Mouse (Mus musculus) midbrain, embryonic 14.5 days (tissue): Measurements from ENCODE around the gene Gbe1. TPM values are rescaled to one million over a fixed set of nuclear protein-coding genes. Genes with fewer than 3 reads are reported as not detected.
A peak's percentile ranks its signal among the peaks of the same experiment; 100 is the strongest.

Experiments used
- ATAC-seq: fragments of 200-750 bp; cut with Nextera tagmentation; 2 replicates; pipeline ENCODE4 v1.8.0; 2017; ENCODE audit warnings: moderate number of reproducible peaks, moderate library complexity; ENCODE audit not compliant: low FRiP score, low TSS enrichment
- DNase-seq: peaks from one replicate; pipeline ENCODE4 v3.0.0-alpha.2; 2015
- H3K27ac ChIP-seq: fragments of 300-500 bp; sonication (generic); replicated peaks from 2 replicates; pipeline ENCODE4 v1.5.1; 2014; ENCODE audit warnings: mild to moderate bottlenecking, low read depth, low read length, moderate library complexity
- H3K27me3 ChIP-seq: fragments of 300-500 bp; sonication (generic); 2 replicates; pipeline ENCODE4 v1.6.1; 2014; ENCODE audit warnings: low read length, control low read depth, mixed read lengths; ENCODE audit not compliant: control insufficient read depth, insufficient read depth
- H3K36me3 ChIP-seq: fragments of 300-500 bp; sonication (generic); 2 replicates; pipeline ENCODE4 v1.6.1; 2014; ENCODE audit warnings: low read length, control low read depth; ENCODE audit not compliant: control insufficient read depth, insufficient read depth
- H3K4me1 ChIP-seq: fragments of 300-500 bp; sonication (generic); 2 replicates; pipeline ENCODE4 v1.6.1; 2014; ENCODE audit warnings: mild to moderate bottlenecking, antibody characterized with exemption, low read length, control low read depth; ENCODE audit not compliant: control insufficient read depth, insufficient read depth
- H3K4me2 ChIP-seq: fragments of 300-500 bp; sonication (generic); 2 replicates; pipeline ENCODE4 v1.6.1; 2014; ENCODE audit warnings: mild to moderate bottlenecking, low read length, moderate library complexity
- H3K4me3 ChIP-seq: fragments of 300-500 bp; sonication (generic); replicated peaks from 2 replicates; pipeline ENCODE4 v1.5.1; 2014; ENCODE audit warnings: low read depth, low read length
- H3K9ac ChIP-seq: fragments of 300-500 bp; sonication (generic); replicated peaks from 2 replicates; pipeline ENCODE4 v1.6.1; 2014; ENCODE audit warnings: mild to moderate bottlenecking, low read length, moderate library complexity
- H3K9me3 ChIP-seq: fragments of 300-500 bp; sonication (generic); 2 replicates; pipeline ENCODE4 v1.6.1; 2016; ENCODE audit warnings: low read length, control low read depth, mixed read lengths; ENCODE audit not compliant: control insufficient read depth
- WGBS: fragments of 180-500 bp; shearing (Covaris S2); extraction: QIAGEN DNeasy Blood & Tissue Kit; methylation state at CpG from one replicate; pipeline ENCODE4 v1.1.7; 2014; 5-methylcytosine and 5-hydroxymethylcytosine counted together
- polyA plus RNA-seq: library from polyadenylated mRNA; unstranded; fragments of >200 nt; fragmentation: Nextera tagmentation; extraction: Ambion mirVana; gene quantifications from 2 replicates; pipeline ENCODE4 v1.2.1, GENCODE M21; 2014

The Gbe1 gene
- 11.0 and 17.9 TPM in 2 replicates for polyA plus RNA-seq

DNA sequence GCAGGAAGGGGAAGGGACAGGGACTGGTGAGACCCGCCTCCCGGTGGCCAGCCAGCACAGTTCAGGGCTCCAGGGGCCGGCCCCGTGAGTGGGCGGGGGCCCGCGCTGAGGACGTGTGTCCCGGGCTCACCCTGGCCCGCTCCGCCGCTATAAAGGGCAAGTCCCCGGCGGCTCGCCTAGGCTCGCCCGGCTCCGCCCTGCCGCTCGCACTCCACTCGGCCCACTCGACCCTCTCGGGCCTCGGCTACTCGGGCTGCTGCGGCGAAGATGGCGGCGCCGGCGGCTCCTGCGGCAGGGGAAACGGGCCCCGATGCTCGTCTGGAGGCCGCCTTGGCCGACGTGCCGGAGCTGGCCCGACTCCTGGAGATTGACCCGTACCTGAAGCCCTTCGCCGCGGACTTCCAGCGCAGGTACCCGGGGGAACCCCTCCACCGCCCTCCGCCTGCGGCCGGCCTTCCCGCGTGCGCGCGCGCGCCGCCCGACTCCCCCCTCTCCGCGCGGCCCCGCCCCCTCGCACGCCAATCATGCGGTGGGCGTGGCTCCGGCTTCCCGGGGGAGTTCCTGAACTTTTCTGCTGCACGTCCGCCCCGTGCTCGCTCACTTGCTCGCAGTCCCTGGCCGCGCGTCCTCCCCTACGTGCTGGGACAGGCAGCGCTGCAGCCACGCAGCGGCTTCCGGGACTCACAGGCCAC lies at the start of gene Gbe1:
TSS of gene Gbe1 (plus strand) at position 64 of the 692 bp plus-strand sequence.
- Histone ChIP-seq H3K9ac (peak within 1 kb of the TSS; percentile 86), H3K36me3 (no peaks in the 10 kb centered on the region), H3K4me1 (peaks cover 6% of the 10 kb centered on the region; the same call in 1 of the 2 replicates), H3K4me2 (peak within 1 kb of the TSS; percentile 72), H3K27me3 (peaks cover 2% of the 10 kb centered on the region; the same call in 1 of the 2 replicates), H3K27ac (peak within 1 kb of the TSS; percentile 90), H3K4me3 (peak within 1 kb of the TSS; percentile 65), H3K9me3 (no peaks in the 10 kb centered on the region)
- peak; percentile 97 for ATAC-seq
- peak; percentile 93 for DNase-seq
- WGBS, result under 1% methylated on average over 73 of the region's 82 CpGs

DNA sequence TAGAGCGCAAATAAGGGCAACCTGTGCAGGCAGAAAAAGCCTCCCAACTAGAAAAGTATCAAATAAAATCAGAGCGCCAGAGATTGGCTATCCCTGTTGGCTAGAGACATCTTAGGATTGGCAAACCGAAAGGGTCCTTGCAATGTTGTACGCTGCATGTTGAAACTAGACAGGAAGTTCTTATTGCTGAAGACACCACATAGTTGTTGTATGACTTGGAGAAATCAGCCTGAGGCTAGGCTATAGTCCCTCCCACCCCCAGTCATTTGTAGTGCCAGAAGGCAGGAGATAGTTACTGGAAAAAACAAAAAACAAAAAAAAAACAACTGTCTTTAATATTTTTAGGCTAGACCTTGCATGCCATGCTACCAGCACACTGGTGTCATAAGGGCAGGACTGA lies 3.1 kb upstream of the Gbe1 start:
- H3K9me3 ChIP-seq, result no peaks in the 10 kb centered on the region
- ATAC-seq (no peak), DNase-seq (no peak)
- peaks cover 2% of the 10 kb centered on the region; the same call in 1 of the 2 replicates for H3K27me3 ChIP-seq
- H3K4me1 ChIP-seq, result peaks cover 6% of the 10 kb centered on the region; the same call in 1 of the 2 replicates
- H3K36me3 ChIP-seq, result no peaks in the 10 kb centered on the region
- no peak overlapping the region for H3K9ac ChIP-seq
- H3K4me3 ChIP-seq, result no peak overlapping the region
- WGBS, result 97% methylated on average over 4 of the region's 4 CpGs
- no peak overlapping the region for H3K27ac ChIP-seq
- no peak overlapping the region for H3K4me2 ChIP-seq

DNA sequence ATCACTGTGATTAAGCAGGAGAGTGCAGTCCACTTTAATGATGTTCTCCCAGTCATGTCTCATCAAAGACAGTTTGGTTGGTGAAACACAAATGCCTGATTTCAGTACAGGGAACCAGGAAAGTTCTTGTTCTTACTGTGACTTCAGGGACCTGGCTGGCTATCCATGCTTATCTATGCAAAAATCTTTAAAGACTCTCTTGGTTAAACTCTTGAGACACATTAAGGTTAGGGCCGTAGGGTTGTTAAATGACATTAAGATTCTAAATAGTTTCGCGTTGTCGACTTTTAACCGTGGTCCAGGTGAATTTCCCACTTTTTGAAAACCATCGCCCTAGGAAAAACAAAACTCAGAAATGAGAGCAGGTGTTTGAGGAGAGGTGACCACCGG lies 258 bp upstream of the Gbe1 start:
- Histone ChIP-seq H3K4me2 (peak overlapping the region; percentile 72), H3K36me3 (no peaks in the 10 kb centered on the region), H3K27me3 (peaks cover 2% of the 10 kb centered on the region; the same call in 1 of the 2 replicates), H3K4me1 (peaks cover 6% of the 10 kb centered on the region; the same call in 1 of the 2 replicates), H3K9me3 (no peaks in the 10 kb centered on the region), H3K27ac (peak overlapping the region; percentile 90), H3K9ac (peak overlapping the region; percentile 86), H3K4me3 (peak overlapping the region; percentile 65)
- 4% methylated on average over 7 of the region's 7 CpGs for WGBS
- DNase-seq (no peak), ATAC-seq (no peak)

DNA sequence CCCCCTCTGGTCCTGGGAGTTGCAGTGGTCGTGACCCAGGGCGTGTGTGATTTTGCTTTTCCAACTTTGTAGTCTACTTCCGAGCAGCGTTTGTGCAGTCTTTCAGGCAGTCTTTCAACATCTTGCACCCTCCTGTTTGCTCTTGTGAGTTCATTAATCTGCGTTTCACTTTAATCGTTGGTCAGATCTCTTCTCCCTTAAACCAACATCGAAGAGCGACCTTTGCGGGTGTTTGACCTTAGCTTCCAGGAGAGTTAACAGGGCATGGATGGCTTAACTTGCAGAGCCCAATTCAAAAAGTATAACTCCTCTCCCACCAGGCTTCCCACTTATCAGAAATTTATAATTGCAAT lies 805 bp downstream of the Gbe1 start:
- under 1% methylated on average over 9 of the region's 9 CpGs for WGBS

DNA sequence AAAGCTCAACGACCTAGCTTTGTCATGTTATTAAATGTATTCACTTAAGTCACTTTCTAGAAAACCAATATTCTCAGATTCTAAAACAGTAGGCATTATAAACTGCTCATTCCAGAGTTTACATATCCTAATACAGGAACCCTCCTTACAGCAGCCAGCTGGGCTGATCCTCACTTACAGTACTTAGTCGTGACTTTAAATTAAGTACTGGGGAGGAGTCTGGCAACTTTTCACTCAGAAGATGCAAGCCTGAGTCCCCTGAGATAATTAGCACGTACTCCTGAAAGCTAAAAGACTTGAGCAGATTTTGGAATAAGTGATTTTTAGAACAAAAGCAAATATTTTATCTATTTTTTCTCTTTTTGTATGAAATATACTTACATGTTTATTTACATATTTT lies 1.5 kb downstream of the Gbe1 start:
- no peak for DNase-seq
- ATAC-seq, result no peak
- H3K36me3 ChIP-seq, result no peaks in the 10 kb centered on the region
- H3K4me3 ChIP-seq, result no peak overlapping the region
- H3K4me1 ChIP-seq, result peaks cover 6% of the 10 kb centered on the region; the same call in 1 of the 2 replicates
- peak overlapping the region; percentile 72; the same call in 1 of the 2 replicates for H3K4me2 ChIP-seq
- H3K9me3 ChIP-seq, result no peaks in the 10 kb centered on the region
- H3K27me3 ChIP-seq, result peaks cover 2% of the 10 kb centered on the region; the same call in 1 of the 2 replicates
- no peak overlapping the region for H3K27ac ChIP-seq
- 32% methylated on average over 3 of the region's 3 CpGs for WGBS
- H3K9ac ChIP-seq, result no peak overlapping the region

More for the DNA sequence above, 805 bp downstream of the Gbe1 start:
- H3K9me3 ChIP-seq, result no peaks in the 10 kb centered on the region
- H3K27ac ChIP-seq, result peak overlapping the region; percentile 90
- H3K4me1 ChIP-seq, result peaks cover 6% of the 10 kb centered on the region; the same call in 1 of the 2 replicates
- peak overlapping the region; percentile 86 for H3K9ac ChIP-seq
- ATAC-seq (no peak), DNase-seq (no peak)
- H3K27me3 ChIP-seq, result peaks cover 2% of the 10 kb centered on the region; the same call in 1 of the 2 replicates
- no peaks in the 10 kb centered on the region for H3K36me3 ChIP-seq
- peak overlapping the region; percentile 65 for H3K4me3 ChIP-seq
- H3K4me2 ChIP-seq, result peak overlapping the region; percentile 72

DNA sequence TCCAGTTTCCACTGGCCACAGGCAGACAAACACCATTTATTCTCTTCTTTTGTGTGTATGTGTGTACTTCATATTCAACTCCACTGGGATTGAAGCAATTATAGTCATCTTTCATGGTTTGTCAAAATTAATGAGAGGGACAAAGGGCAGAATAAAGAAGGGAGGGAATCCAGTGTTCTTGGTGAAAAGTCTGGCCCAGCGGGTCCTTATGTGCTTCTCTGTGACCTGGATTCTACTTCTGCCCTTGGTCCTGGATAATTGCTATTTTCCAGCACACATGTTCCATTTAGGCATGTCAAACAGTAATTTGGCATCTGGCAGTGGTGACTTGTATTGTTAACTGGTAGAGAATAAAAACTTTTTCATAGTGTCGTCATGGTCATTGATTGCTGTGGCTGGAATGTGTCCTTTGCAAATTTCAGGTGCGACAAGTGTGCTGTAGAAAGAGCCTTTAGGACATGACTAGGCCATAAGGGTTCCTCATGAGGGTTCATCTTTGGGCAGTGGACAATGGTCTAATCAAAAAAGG lies 2.2 kb downstream of the Gbe1 start:
- Histone ChIP-seq H3K4me2 (no peak overlapping the region), H3K36me3 (no peaks in the 10 kb centered on the region), H3K4me1 (peaks cover 6% of the 10 kb centered on the region; the same call in 1 of the 2 replicates), H3K9ac (no peak overlapping the region), H3K9me3 (no peaks in the 10 kb centered on the region), H3K4me3 (no peak overlapping the region), H3K27ac (no peak overlapping the region), H3K27me3 (peaks cover 2% of the 10 kb centered on the region; the same call in 1 of the 2 replicates)
- WGBS, result 29% methylated on average over 3 of the region's 3 CpGs
- DNase-seq (peak; percentile 40), ATAC-seq (no peak)

DNA sequence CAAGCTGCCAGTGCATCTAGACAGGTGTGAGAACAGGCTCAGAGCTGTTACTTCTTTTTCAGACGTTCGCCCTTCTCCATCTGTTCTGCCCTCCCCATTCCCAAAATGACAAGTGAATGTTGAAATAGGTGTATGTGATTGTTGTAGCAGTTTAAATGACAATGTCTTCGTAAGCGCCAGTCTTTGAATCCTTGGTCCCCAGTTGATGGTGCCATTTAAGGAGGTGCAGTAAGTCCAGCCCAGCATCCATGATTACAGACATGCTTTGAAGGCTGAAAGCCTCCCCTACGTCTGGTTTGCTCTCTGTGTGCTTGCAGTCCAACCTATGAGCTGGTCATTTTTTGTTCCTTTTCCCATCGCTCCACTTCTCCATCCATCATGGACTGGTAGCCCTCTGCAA lies 5.6 kb downstream of the Gbe1 start:
- Histone ChIP-seq H3K9me3 (no peaks in the 10 kb centered on the region), H3K36me3 (no peaks in the 10 kb centered on the region), H3K4me3 (no peak overlapping the region), H3K9ac (no peak overlapping the region), H3K4me2 (no peak overlapping the region), H3K4me1 (0 out of 2 replicates have a peak, but pooled peaks cover 2% of the 10 kb centered on the region), H3K27me3 (no peaks in the 10 kb centered on the region), H3K27ac (no peak overlapping the region)
- WGBS, result 94% methylated on average over 6 of the region's 6 CpGs
- DNase-seq (no peak), ATAC-seq (no peak)

DNA sequence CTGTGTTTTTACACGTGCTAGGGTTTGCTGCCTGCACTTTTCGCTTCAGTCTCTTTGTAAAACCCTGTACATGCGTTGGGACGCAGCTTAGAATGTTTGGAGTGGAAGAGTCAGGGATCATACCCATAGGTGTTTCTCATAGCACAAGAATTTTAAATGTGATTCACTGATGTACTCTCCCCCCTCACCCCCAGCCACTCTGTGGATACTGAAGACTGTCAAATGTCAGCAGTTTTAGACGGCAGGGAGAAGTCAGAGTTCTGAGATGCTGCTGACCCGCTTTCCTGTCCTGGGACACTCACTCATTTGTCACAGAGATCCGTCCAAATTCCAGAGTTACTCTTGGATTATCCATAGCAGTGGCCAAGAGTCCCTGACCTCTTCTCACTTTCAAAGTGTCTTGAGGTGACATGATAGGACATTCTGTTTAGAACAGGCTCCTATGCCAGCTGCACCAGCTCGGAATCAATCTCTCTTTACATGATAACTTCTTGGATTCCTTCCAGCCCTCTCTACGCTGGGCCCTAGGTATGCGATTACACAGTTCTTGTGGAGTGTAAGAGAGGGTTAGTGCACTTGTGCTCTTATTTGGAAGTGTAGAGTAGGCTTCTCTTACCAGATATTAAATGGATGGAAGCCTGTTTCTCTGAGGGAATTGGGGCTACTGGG lies 7.0 kb downstream of the Gbe1 start:
- Histone ChIP-seq H3K27ac (no peak overlapping the region), H3K4me2 (no peak overlapping the region), H3K27me3 (no peaks in the 10 kb centered on the region), H3K9me3 (no peaks in the 10 kb centered on the region), H3K4me3 (no peak overlapping the region), H3K4me1 (no peaks in the 10 kb centered on the region), H3K36me3 (no peaks in the 10 kb centered on the region), H3K9ac (no peak overlapping the region)
- 83% methylated on average over 10 of the region's 10 CpGs for WGBS
- DNase-seq (no peak), ATAC-seq (no peak)
